Mouse (Mus musculus) spleen, adult 2 months (tissue): Measurements from ENCODE around the gene Sncg.

ENCODE experiments used
- CTCF ChIP-seq: fragments of 200-500 bp; IDR thresholded peaks from 2 replicates; pipeline ENCODE4 v1.5.1; 2011; ENCODE audit warnings: mild to moderate bottlenecking, inconsistent platforms; ENCODE audit not compliant: insufficient read depth, insufficient read length, insufficient replicate concordance; ENCODE audit errors: extremely low read depth
- POLR2A ChIP-seq: fragments of 200-500 bp; IDR thresholded peaks from 2 replicates; pipeline ENCODE4 v1.6.1; 2011; ENCODE audit warnings: low read depth, low read length, inconsistent platforms

DNA sequence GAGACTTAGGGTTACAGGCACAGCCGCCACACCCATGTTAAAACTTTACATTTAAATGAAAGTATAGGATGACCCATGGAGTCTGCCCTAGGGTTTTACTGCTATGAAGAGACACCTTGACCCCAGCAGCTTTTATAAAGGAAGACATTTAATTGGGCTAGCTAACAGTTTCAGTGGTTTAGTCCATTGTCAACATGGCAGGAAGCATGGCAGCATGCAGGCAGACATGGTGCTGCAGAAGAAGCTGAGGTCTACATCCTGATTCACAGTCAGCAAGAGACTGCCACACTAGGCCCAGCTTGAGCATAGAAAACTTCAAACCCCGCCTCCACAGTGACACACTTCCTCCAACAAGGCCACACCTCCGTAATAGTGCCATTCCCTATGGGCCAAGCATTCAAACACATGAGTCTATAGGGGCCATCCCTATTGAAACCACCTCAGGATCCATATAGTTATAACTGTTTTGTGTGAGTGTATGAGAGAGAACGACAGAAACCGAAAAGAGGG lies 51.0 kb downstream of the Sncg start:
- TF ChIP-seq CTCF, result no peak
- TF ChIP-seq POLR2A, result no peak
